Mouse (Mus musculus): ENCODE results near the gene Galt. TPM values are rescaled to one million over a fixed set of nuclear protein-coding genes. Genes with fewer than 3 reads are reported as not detected.
"Not testable (repeated sequence)": the region's sequence is repeated elsewhere in the genome, so short reads cannot be mapped to it uniquely, and the experiment has no call there.

Galt gene
- polyA plus RNA-seq, 1 experiment from 2014 or later: 18.2 TPM

- Histone ChIP-seq H3K36me3 (ENCODE audit: inconsistent target) (peaks cover 7% of the 10 kb centered on the region; the same call in 1 of the 2 replicates), H3K27ac (no peak overlapping the region), H3K79me2 (ENCODE audit: inconsistent target) (no peaks in the 10 kb centered on the region), H3K4me3 (ENCODE audit: inconsistent target) (no peak overlapping the region)
- 94% methylated on average over 11 of the region's 11 CpGs for WGBS (ENCODE audit: missing documents)
Measured at GRCm38 (mm10) chr4:41758021-41758420, 3.0 kb downstream of the Galt start.

DNA sequence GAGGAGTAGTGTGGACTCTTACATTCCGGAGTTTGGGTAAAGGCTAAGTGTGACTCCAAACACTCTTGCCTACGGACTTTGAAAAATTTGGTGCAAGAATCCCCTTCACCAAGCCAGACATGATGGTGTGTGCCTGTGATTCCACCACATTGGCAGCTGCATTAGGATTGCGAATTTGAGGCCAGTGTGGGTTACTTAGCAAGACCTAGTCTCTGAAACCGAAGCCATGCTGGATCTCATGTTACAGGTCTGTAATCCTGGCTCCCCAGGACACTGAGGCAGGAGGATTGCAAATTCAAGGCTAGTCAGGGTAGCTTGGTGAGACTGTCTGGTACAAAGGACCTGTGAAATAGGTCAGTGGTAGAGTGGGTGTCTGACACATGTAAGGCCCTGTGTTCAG lies 3.7 kb downstream of the Galt start:
- Histone ChIP-seq H3K79me2 (ENCODE audit: inconsistent target) (no peaks in the 10 kb centered on the region), H3K27ac (no peak overlapping the region), H3K4me3 (ENCODE audit: inconsistent target) (no peak overlapping the region), H3K36me3 (ENCODE audit: inconsistent target) (peaks cover 7% of the 10 kb centered on the region; the same call in 1 of the 2 replicates)
- 88% methylated on average over 4 of the region's 4 CpGs for WGBS (ENCODE audit: missing documents)

- 38% methylated on average over 9 of the region's 9 CpGs for WGBS (ENCODE audit: missing documents)
- H3K36me3 ChIP-seq (ENCODE audit: inconsistent target): peaks cover 7% of the 10 kb centered on the region; the same call in 1 of the 2 replicates
- no peak overlapping the region for H3K4me3 ChIP-seq (ENCODE audit: inconsistent target)
- H3K27ac ChIP-seq: no peak overlapping the region
- no peaks in the 10 kb centered on the region for H3K79me2 ChIP-seq (ENCODE audit: inconsistent target)
Measured at GRCm38 (mm10) chr4:41759206-41759605, 4.2 kb downstream of the Galt start.

GRCm38 (mm10) chr4:41759656-41760287 lies 4.7 kb downstream of the Galt start:
- 67% methylated on average over 6 of the region's 6 CpGs for WGBS (ENCODE audit: missing documents)

DNA sequence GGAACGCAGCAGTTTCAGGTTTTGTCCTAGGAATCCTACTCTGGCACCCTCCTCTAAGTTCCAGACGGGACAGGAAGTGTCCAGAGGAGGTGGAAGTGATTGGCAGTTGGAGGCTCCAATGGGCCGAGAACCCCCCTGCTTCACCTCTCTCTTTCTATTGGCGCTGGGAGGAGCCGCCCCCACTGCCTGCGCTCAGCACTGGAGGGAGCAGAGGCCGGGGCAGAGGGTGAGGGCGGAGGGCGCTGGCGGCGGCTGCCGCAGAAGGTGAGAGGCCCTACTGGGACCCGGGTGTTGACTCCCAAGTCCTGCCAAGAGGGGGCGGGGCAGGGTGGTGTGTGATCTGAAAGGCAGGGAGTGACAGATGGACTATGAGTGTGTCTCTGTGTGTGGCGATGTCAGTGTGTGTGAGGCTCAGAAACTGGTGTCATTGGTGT lies 5.3 kb downstream of the Galt start:
- Histone ChIP-seq H3K36me3 (ENCODE audit: inconsistent target) (peaks cover 7% of the 10 kb centered on the region; the same call in 1 of the 2 replicates), H3K27ac (no peak overlapping the region), H3K4me3 (ENCODE audit: inconsistent target) (peak overlapping the region; percentile 35), H3K79me2 (ENCODE audit: inconsistent target) (no peaks in the 10 kb centered on the region)
- 2% methylated on average over 15 of the region's 15 CpGs for WGBS (ENCODE audit: missing documents)

More at GRCm38 (mm10) chr4:41759656-41760287, 4.7 kb downstream of the Galt start:
- H3K4me3 ChIP-seq (ENCODE audit: inconsistent target): no peak overlapping the region
- H3K79me2 ChIP-seq (ENCODE audit: inconsistent target): no peaks in the 10 kb centered on the region
- H3K27ac ChIP-seq: no peak overlapping the region
- peaks cover 7% of the 10 kb centered on the region; the same call in 1 of the 2 replicates for H3K36me3 ChIP-seq (ENCODE audit: inconsistent target)

GRCm38 (mm10) chr4:41760911-41761310 lies 5.9 kb downstream of the Galt start:
- peak overlapping the region; percentile 35 for H3K4me3 ChIP-seq (ENCODE audit: inconsistent target)
- no peak overlapping the region for H3K27ac ChIP-seq
- no peaks in the 10 kb centered on the region for H3K79me2 ChIP-seq (ENCODE audit: inconsistent target)
- 61% methylated on average over 4 of the region's 4 CpGs for WGBS (ENCODE audit: missing documents)
- H3K36me3 ChIP-seq (ENCODE audit: inconsistent target): peaks cover 7% of the 10 kb centered on the region; the same call in 1 of the 2 replicates

DNA sequence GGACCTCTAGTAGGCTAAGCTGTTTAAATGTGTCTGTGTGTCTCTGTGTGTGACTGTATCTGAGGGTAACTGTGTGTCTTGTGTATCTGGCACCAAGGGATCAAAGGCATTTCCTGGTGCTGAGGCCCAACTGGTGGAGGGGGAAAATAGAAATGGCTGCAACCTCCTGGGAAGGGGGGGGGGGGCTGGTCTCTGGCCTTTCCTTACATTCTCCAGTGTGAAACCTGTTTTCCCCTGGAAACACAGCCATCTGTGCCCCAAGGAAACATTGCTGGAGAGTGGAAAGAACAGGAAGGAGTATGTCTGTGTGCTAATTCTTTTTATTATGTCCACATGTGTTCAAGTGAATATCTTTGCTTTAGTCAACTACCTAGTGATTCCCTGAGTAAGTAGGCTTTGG lies 6.7 kb downstream of the Galt start:
- H3K27ac ChIP-seq: no peak overlapping the region
- H3K79me2 ChIP-seq (ENCODE audit: inconsistent target): no peaks in the 10 kb centered on the region
- no peak overlapping the region for H3K4me3 ChIP-seq (ENCODE audit: inconsistent target)
- H3K36me3 ChIP-seq (ENCODE audit: inconsistent target): peaks cover 7% of the 10 kb centered on the region; the same call in 1 of the 2 replicates

- Histone ChIP-seq H3K27ac (no peak overlapping the region), H3K79me2 (ENCODE audit: inconsistent target) (no peaks in the 10 kb centered on the region), H3K4me3 (ENCODE audit: inconsistent target) (no peak overlapping the region), H3K36me3 (ENCODE audit: inconsistent target) (peaks cover 7% of the 10 kb centered on the region; the same call in 1 of the 2 replicates)
- 71% methylated on average over 7 of the region's 8 CpGs for WGBS (ENCODE audit: missing documents)
Measured at GRCm38 (mm10) chr4:41762099-41762687, 7.2 kb downstream of the Galt start.

DNA sequence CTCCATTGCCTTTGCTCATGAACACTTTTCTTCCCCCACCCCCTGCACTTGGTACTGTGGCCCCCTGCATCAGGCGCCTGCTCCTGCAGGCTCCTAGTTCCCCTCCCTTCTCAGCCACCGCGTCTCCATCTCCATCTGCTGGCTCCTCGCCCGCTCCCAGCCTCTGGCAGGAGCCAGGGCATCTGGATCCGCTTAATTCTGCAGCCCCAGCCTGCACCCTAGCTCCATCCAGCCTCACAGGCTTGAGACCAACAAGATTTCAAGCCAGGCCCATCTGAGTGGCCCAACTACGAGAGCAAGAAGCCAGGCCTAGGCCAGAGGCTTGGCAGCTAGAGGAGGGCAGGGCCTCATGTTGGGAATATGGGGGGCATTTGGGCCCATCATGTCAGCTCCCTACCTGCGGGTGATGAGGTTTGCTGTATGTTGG lies 7.7 kb downstream of the Galt start:
- H3K79me2 ChIP-seq (ENCODE audit: inconsistent target); H3K27ac ChIP-seq; H3K36me3 ChIP-seq (ENCODE audit: inconsistent target); H3K4me3 ChIP-seq (ENCODE audit: inconsistent target): not testable (repeated sequence)
- 93% methylated on average over 8 of the region's 8 CpGs for WGBS (ENCODE audit: missing documents)

DNA sequence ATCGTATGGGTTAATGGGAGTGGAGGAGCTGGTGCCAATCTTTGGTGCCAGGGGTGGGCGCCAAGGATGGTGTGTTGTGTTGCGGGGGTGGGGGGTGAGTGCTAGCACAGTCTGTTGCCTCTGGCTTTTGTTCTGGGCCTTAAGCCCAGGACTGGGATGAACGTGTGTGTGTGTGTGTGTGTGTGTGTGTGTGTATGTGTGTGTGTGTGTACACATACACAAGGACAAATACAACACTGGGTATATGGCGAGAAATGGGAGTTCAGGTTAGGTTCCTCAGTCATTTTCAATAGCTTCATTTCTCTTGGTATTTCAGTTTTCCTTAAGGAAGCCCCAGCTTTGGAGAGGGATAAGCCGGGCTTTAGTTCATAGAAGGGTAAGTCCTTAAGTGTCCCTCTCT lies 8.1 kb downstream of the Galt start:
- H3K36me3 ChIP-seq (ENCODE audit: inconsistent target); H3K79me2 ChIP-seq (ENCODE audit: inconsistent target); H3K27ac ChIP-seq; H3K4me3 ChIP-seq (ENCODE audit: inconsistent target): not testable (repeated sequence)
- WGBS (ENCODE audit: missing documents): 78% methylated on average over 1 of the region's 6 CpGs

DNA sequence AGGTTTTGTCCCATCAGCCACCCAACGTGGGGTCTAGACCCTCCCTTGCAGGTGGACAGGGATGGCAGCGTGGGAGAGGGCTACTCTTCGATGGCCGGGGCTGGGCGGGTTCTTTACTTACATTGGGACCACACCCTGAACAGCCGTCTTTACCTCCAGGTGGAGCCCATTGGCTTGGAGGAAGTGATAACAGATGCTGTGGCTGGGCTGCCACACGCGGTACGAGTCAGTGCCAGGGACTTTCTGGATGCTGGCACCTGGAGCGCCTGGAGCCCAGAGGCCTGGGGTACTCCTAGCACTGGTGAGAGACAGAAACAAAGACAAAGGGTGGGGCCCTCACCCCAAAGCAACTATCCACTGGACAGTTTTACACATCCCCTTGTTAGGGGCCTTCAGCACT lies 12.3 kb downstream of the Galt start:
- not testable (repeated sequence) for H3K79me2 ChIP-seq (ENCODE audit: inconsistent target); H3K27ac ChIP-seq; H3K36me3 ChIP-seq (ENCODE audit: inconsistent target); H3K4me3 ChIP-seq (ENCODE audit: inconsistent target)
- WGBS (ENCODE audit: missing documents): 85% methylated on average over 10 of the region's 10 CpGs

- H3K4me3 ChIP-seq (ENCODE audit: inconsistent target); H3K27ac ChIP-seq; H3K36me3 ChIP-seq (ENCODE audit: inconsistent target); H3K79me2 ChIP-seq (ENCODE audit: inconsistent target): not testable (repeated sequence)
- 13% methylated on average over 4 of the region's 16 CpGs for WGBS (ENCODE audit: missing documents)
Measured at GRCm38 (mm10) chr4:41772946-41773345, 17.9 kb downstream of the Galt start.

- H3K4me3 ChIP-seq (ENCODE audit: inconsistent target): peak overlapping the region; percentile 8; the same call in 1 of the 2 replicates
- not testable (repeated sequence) for H3K36me3 ChIP-seq (ENCODE audit: inconsistent target); H3K27ac ChIP-seq; H3K79me2 ChIP-seq (ENCODE audit: inconsistent target)
- 0% methylated on average over 9 of the region's 25 CpGs for WGBS (ENCODE audit: missing documents)
Measured at GRCm38 (mm10) chr4:41773502-41773901, 18.5 kb downstream of the Galt start.

DNA sequence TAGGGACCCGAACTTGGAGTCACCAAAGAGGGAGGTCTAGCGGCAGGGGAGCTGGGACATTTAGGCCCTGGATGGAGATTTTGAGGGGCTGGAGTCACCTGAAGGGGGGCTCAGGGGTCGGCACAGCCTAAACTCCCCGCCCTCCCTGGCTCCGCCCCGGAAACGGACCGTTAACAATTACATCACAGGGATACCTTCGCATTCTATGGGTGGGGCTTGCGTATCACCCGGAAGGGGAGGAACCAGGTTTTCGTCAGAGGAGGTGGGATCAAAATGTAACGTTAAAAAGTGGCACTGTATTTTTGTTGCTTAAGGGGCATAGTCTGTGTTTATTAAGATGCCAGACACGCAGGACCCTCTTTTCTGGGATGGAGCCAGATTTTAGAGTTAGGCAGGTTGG lies 19.0 kb downstream of the Galt start, which contains the start of gene Ccl27a:
Ccl27a (minus strand) TSS at position 246 of the 400 bp plus-strand sequence.
- not testable (repeated sequence) for H3K27ac ChIP-seq; H3K79me2 ChIP-seq (ENCODE audit: inconsistent target); H3K36me3 ChIP-seq (ENCODE audit: inconsistent target)
- H3K4me3 ChIP-seq (ENCODE audit: inconsistent target): peak within 1 kb of the TSS; percentile 8; the same call in 1 of the 2 replicates
- WGBS (ENCODE audit: missing documents): 4% methylated on average over 8 of the region's 14 CpGs

DNA sequence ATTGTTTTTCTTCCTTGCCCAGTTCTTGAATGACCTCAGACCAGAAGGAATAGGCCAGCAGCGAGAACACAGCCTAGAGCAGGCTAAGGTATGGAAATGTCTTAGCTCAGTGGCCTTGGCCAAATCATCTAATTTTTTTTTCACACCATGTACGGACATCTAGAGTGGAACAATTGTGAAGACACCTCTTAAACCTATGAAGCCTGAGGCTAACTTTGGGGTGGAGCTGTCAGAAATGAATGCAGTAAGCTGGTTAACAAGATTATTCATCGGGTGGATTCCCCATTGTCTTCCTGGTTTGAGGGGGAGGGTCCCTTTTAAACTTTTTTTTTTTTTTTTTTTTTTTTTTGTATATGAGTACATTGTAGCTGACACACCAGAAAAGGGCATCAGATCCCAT lies 19.5 kb downstream of the Galt start:
- H3K79me2 ChIP-seq (ENCODE audit: inconsistent target); H3K36me3 ChIP-seq (ENCODE audit: inconsistent target); H3K4me3 ChIP-seq (ENCODE audit: inconsistent target); H3K27ac ChIP-seq: not testable (repeated sequence)
- WGBS (ENCODE audit: missing documents): 86% methylated on average over 3 of the region's 3 CpGs
